Mouse (Mus musculus) liver, embryonic 14.5 days (tissue): ENCODE results near the gene Pole. TPM values are rescaled to one million over a fixed set of nuclear protein-coding genes. Genes with fewer than 3 reads are reported as not detected.

Source experiments
- ATAC-seq: fragments of 200-750 bp; cut with Nextera tagmentation; 2 replicates; pipeline ENCODE4 v1.8.0; 2017; ENCODE audit warnings: moderate number of reproducible peaks, mild to moderate bottlenecking, moderate library complexity; ENCODE audit not compliant: insufficient read depth
- DNase-seq, 3 experiments: peaks; one replicate each; pipeline ENCODE4 v3.0.0-alpha.2; 2012 to 2013; ENCODE audit warnings: low read depth in 3 of 3, low spot score in 3 of 3
- H3K27ac ChIP-seq: fragments of 300-500 bp; sonication (generic); 2 replicates; pipeline ENCODE4 v1.5.1; 2014; ENCODE audit warnings: moderate library complexity, mild to moderate bottlenecking, control low read depth, inconsistent platforms
- H3K27me3 ChIP-seq: fragments of 300-500 bp; sonication (generic); 2 replicates; pipeline ENCODE4 v1.6.1; 2014; ENCODE audit warnings: mild to moderate bottlenecking, low read length, moderate library complexity; ENCODE audit not compliant: control insufficient read depth, insufficient read depth
- H3K36me3 ChIP-seq: fragments of 300-500 bp; sonication (generic); replicated peaks from 2 replicates; pipeline ENCODE4 v1.6.1; 2014; ENCODE audit warnings: low read depth; ENCODE audit not compliant: control insufficient read depth, insufficient read depth
- H3K4me1 ChIP-seq, 2 experiments: fragments of 200-500 bp in 1 of 2; fragments of 300-500 bp in 1 of 2; sonication (generic) in 1 of 2; replicated peaks; 2 replicates each; pipeline ENCODE4 v1.6.1; 2012 to 2014; ENCODE audit warnings: antibody characterized with exemption in 1 of 2, inconsistent platforms in 1 of 2, low read length in 1 of 2; ENCODE audit not compliant: control insufficient read depth in 2 of 2, insufficient read depth in 2 of 2
- H3K4me2 ChIP-seq: fragments of 300-500 bp; sonication (generic); 2 replicates; pipeline ENCODE4 v1.6.1; 2014; ENCODE audit warnings: low read depth, mild to moderate bottlenecking, control low read depth, moderate library complexity
- H3K4me3 ChIP-seq, 2 experiments: fragments of 200-500 bp in 1 of 2; fragments of 300-500 bp in 1 of 2; sonication (generic) in 1 of 2; 2 replicates each; pipeline ENCODE4 v1.5.1; 2012 to 2014; ENCODE audit warnings: low read depth in 2 of 2, low read length in 2 of 2, mild to moderate bottlenecking in 2 of 2, control low read depth in 1 of 2, inconsistent platforms in 1 of 2, moderate library complexity in 1 of 2; ENCODE audit not compliant: insufficient read depth in 1 of 2
- H3K9ac ChIP-seq: fragments of 300-500 bp; sonication (generic); replicated peaks from 2 replicates; pipeline ENCODE4 v1.6.1; 2014; ENCODE audit warnings: mild to moderate bottlenecking, control low read depth, moderate library complexity
- H3K9me3 ChIP-seq: fragments of 300-500 bp; sonication (generic); 2 replicates; pipeline ENCODE4 v1.6.1; 2016; ENCODE audit warnings: low read length, mixed read lengths; ENCODE audit not compliant: control insufficient read depth
- CTCF ChIP-seq: IDR thresholded peaks from 2 replicates; pipeline ENCODE4 v1.5.1; 2016; ENCODE audit warnings: antibody characterized with exemption, low read depth, control low read depth
- EP300 ChIP-seq: IDR thresholded peaks from 2 replicates; pipeline ENCODE4 v1.6.1; 2016; ENCODE audit warnings: antibody characterized with exemption, low read depth
- WGBS: fragments of 180-500 bp; shearing (Covaris S2); extraction: QIAGEN DNeasy Blood & Tissue Kit; methylation state at CpG from one replicate; pipeline ENCODE4 v1.1.7; 2014; ENCODE audit not compliant: insufficient replicate concordance; 5-methylcytosine and 5-hydroxymethylcytosine counted together
- polyA plus RNA-seq, 2 experiments: library from polyadenylated mRNA; depleted of rRNA in 1 of 2; stranded (reverse) in 1 of 2; unstranded in 1 of 2; fragments of >200 nt; fragmentation: Nextera tagmentation in 1 of 2; extraction: Ambion mirVana in 1 of 2; gene quantifications; 2 replicates each; pipeline versions ENCODE4 v1.2.1 to v1.2.3; 2012 to 2014

Gene Pole
- polyA plus RNA-seq, 2 experiments = 16.7 to 18.8 TPM

GRCm38 (mm10) chr5:110347006-110347405 is 60.9 kb downstream of the Pole start:
- Histone ChIP-seq H3K4me2 (no peak overlapping the region), H3K9ac (no peak overlapping the region), H3K27ac (no peak overlapping the region), H3K27me3 (peaks cover 19% of the 10 kb centered on the region), H3K4me1 (no peaks in the 10 kb centered on the region), H3K9me3 (no peaks in the 10 kb centered on the region), H3K36me3 (no peaks in the 10 kb centered on the region), H3K4me3 (no peak overlapping the region)
- DNase-seq (no peak), ATAC-seq (no peak)
- WGBS = 50% methylated on average over 8 of the region's 8 CpGs
- TF ChIP-seq CTCF (no peak), EP300 (no peak)

DNA sequence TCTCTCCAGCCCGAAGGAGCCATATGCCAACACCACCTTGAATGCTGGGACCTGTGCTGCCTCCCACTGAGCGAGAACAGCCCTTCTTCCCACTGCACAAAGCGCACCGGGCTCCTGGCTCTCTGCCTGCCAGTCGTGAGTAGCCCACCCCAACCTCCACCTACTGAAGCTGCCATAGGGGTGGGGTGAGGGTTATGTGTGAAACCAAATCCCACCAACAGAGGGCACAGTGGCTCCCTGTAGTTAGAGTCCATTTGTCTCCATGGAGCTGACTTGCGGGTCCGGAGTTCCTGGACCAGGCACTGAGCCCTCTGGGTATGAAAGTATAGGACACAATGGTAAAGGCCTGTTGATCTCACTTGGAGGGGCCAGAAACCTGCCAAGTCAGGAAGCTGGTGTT is 68.6 kb downstream of the Pole start:
- no peaks in the 10 kb centered on the region for H3K4me1 ChIP-seq
- no peak overlapping the region for H3K4me2 ChIP-seq
- no peak overlapping the region for H3K4me3 ChIP-seq
- no peak for TF ChIP-seq EP300
- peak; percentile 66 for TF ChIP-seq CTCF
- DNase-seq (no peak), ATAC-seq (no peak)
- no peaks in the 10 kb centered on the region for H3K36me3 ChIP-seq
- H3K27ac ChIP-seq = no peak overlapping the region
- no peaks in the 10 kb centered on the region for H3K9me3 ChIP-seq
- H3K9ac ChIP-seq = no peak overlapping the region
- 16% methylated on average over 7 of the region's 7 CpGs for WGBS
- no peaks in the 10 kb centered on the region for H3K27me3 ChIP-seq

GRCm38 (mm10) chr5:110357531-110358179 is 71.5 kb downstream of the Pole start:
- Histone ChIP-seq H3K36me3 (no peaks in the 10 kb centered on the region), H3K9ac (no peak overlapping the region), H3K4me1 (no peaks in the 10 kb centered on the region), H3K4me2 (no peak overlapping the region), H3K9me3 (no peaks in the 10 kb centered on the region), H3K27me3 (no peaks in the 10 kb centered on the region), H3K4me3 (no peak overlapping the region), H3K27ac (no peak overlapping the region)
- DNase-seq = peak; percentile 51 to 58 (median 53)
- 39% methylated on average over 8 of the region's 9 CpGs for WGBS
- peak; percentile 92 for TF ChIP-seq CTCF
- no peak for TF ChIP-seq EP300
- ATAC-seq = no peak

DNA sequence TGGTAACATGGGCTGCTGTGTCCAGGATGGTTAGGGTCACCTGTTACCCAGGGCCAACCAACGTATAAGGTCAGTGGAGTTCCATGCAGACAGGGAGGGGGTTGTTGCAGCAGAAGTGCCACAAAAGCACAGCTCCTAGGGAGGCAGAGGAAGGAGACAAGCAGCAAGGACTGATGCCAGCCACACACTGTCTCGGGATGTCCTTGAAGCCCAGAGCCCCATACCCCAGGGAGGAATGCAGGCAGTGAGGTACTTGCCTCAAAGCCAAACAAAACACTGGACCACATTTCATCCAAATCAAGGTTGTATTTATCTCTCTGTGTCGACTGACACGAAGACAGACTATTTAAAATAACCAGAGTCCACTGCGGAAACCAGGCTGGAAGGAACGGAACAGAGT is 75.4 kb downstream of the Pole start:
- Histone ChIP-seq H3K4me2 (no peak overlapping the region), H3K36me3 (no peaks in the 10 kb centered on the region), H3K27me3 (peaks cover 3% of the 10 kb centered on the region), H3K4me1 (no peaks in the 10 kb centered on the region), H3K9me3 (no peaks in the 10 kb centered on the region), H3K27ac (no peak overlapping the region), H3K9ac (no peak overlapping the region), H3K4me3 (no peak overlapping the region)
- TF ChIP-seq EP300 = no peak
- TF ChIP-seq CTCF = no peak
- no peak for ATAC-seq
- WGBS = 68% methylated on average over 6 of the region's 6 CpGs
- DNase-seq = no peak

- no peak overlapping the region for H3K27ac ChIP-seq
- H3K4me2 ChIP-seq = peak overlapping the region; percentile 60
- peak overlapping the region; percentile 20 to 48; a peak in 3 of 4 replicates for H3K4me3 ChIP-seq
- no peaks in the 10 kb centered on the region for H3K4me1 ChIP-seq
- TF ChIP-seq EP300 = no peak
- TF ChIP-seq CTCF = no peak
- DNase-seq = no peak
- no peak overlapping the region for H3K9ac ChIP-seq
- 2% methylated on average over 28 of the region's 28 CpGs for WGBS
- no peaks in the 10 kb centered on the region for H3K9me3 ChIP-seq
- peaks cover 3% of the 10 kb centered on the region for H3K27me3 ChIP-seq
- peak; percentile 21; the same call in 1 of the 2 replicates for ATAC-seq
- H3K36me3 ChIP-seq = no peaks in the 10 kb centered on the region
These were observed 76.7 kb downstream of the Pole start for GRCm38 (mm10) chr5:110362813-110363178.
